Mouse (Mus musculus) MEL (cell line): ENCODE data around the gene Ano6. TPM values are rescaled to one million over a fixed set of nuclear protein-coding genes. Genes with fewer than 3 reads are reported as not detected.

Experiments used
- DNase-seq: peaks from one replicate; pipeline ENCODE4 v3.0.0; 2011; ENCODE audit warnings: low read depth, low spot score
- H3K27ac ChIP-seq: 2 replicates; pipeline ENCODE4 v1.5.1; 2012; ENCODE audit warnings: low read depth, mild to moderate bottlenecking, control low read depth, low read length, moderate library complexity; ENCODE audit not compliant: control insufficient read depth
- H3K27me3 ChIP-seq, 2 experiments: fragments of 150-350 bp in 1 of 2; sonication (generic) in 1 of 2; 2 replicates each; pipeline ENCODE4 v1.6.1; 2012; ENCODE audit warnings: low read length in 2 of 2, mild to moderate bottlenecking in 2 of 2, improper control_type of control experiment in 1 of 2, moderate library complexity in 1 of 2; ENCODE audit not compliant: insufficient read depth in 2 of 2, control insufficient read depth in 1 of 2
- H3K36me3 ChIP-seq, 2 experiments: 2 replicates each; pipeline ENCODE4 v1.6.1; 2012 to 2014; ENCODE audit warnings: low read length in 2 of 2, improper control_type of control experiment in 1 of 2, inconsistent platforms in 1 of 2, mild to moderate bottlenecking in 1 of 2; ENCODE audit not compliant: insufficient read depth in 2 of 2, control insufficient read depth in 1 of 2
- H3K4me1 ChIP-seq, 2 experiments: fragments of 150-350 bp in 1 of 2; sonication (generic) in 1 of 2; 2 replicates each; pipeline ENCODE4 v1.6.1; 2012; ENCODE audit warnings: low read length in 2 of 2, improper control_type of control experiment in 1 of 2, mild to moderate bottlenecking in 1 of 2; ENCODE audit not compliant: insufficient read depth in 2 of 2, control insufficient read depth in 1 of 2
- H3K4me3 ChIP-seq, 2 experiments: fragments of 150-350 bp in 1 of 2; sonication (generic) in 1 of 2; 2 replicates each; pipeline ENCODE4 v1.5.1; 2012; ENCODE audit warnings: low read depth in 2 of 2, low read length in 2 of 2, mild to moderate bottlenecking in 2 of 2, moderate library complexity in 2 of 2, control low read depth in 1 of 2, improper control_type of control experiment in 1 of 2; ENCODE audit not compliant: control insufficient read depth in 1 of 2, insufficient read depth in 1 of 2
- H3K79me2 ChIP-seq: 2 replicates; pipeline ENCODE4 v1.6.1; 2012; ENCODE audit warnings: mild to moderate bottlenecking, low read length, moderate library complexity; ENCODE audit not compliant: control insufficient read depth, poor library complexity, insufficient read depth
- H3K9ac ChIP-seq: 2 replicates; pipeline ENCODE4 v1.6.1; 2012; ENCODE audit warnings: low read depth, mild to moderate bottlenecking, control low read depth, low read length, moderate library complexity; ENCODE audit not compliant: control insufficient read depth, poor library complexity, severe bottlenecking
- H3K9me3 ChIP-seq: fragments of 150-350 bp; sonication (generic); replicated peaks from 2 replicates; pipeline ENCODE4 v1.6.1; 2012; ENCODE audit warnings: mild to moderate bottlenecking, low read length, improper control_type of control experiment, moderate library complexity; ENCODE audit not compliant: insufficient read depth
- CTCF ChIP-seq, 3 experiments: IDR thresholded peaks in 2 of 3; conservative IDR thresholded peaks in 1 of 3; 2 replicates each; pipeline ENCODE4 v1.5.1; 2011 to 2012; ENCODE audit warnings: low read length in 3 of 3, low read depth in 2 of 3, mild to moderate bottlenecking in 2 of 3, improper control_type of control experiment in 1 of 3, inconsistent platforms in 1 of 3, mixed read lengths in 1 of 3, moderate library complexity in 1 of 3; ENCODE audit not compliant: control insufficient read depth in 1 of 3, insufficient read depth in 1 of 3, poor library complexity in 1 of 3, severe bottlenecking in 1 of 3
- EP300 ChIP-seq, 2 experiments: IDR thresholded peaks; 2 replicates each; pipeline ENCODE4 v1.6.1; 2011; ENCODE audit warnings: improper control_type of control experiment in 2 of 2, low read length in 2 of 2, low read depth in 1 of 2, mild to moderate bottlenecking in 1 of 2
- ETS1 ChIP-seq: IDR thresholded peaks from 2 replicates; pipeline ENCODE4 v1.6.1; 2012; ENCODE audit warnings: low read depth, mild to moderate bottlenecking, inconsistent platforms, low read length, improper control_type of control experiment, moderate library complexity
- GATA1 ChIP-seq: IDR thresholded peaks from 2 replicates; pipeline ENCODE4 v1.6.1; 2011; ENCODE audit warnings: low read depth, low read length, improper control_type of control experiment
- HCFC1 ChIP-seq: IDR thresholded peaks from 2 replicates; pipeline ENCODE4 v1.6.1; 2012; ENCODE audit warnings: low read depth, mild to moderate bottlenecking, inconsistent platforms, low read length, improper control_type of control experiment, moderate library complexity
- MAX ChIP-seq: IDR thresholded peaks from 2 replicates; pipeline ENCODE4 v1.6.1; 2011; ENCODE audit warnings: low read length, improper control_type of control experiment
- MAZ ChIP-seq: IDR thresholded peaks from 2 replicates; pipeline ENCODE4 v1.6.1; 2012; ENCODE audit warnings: low read depth, mild to moderate bottlenecking, inconsistent platforms, low read length, improper control_type of control experiment
- MEF2A ChIP-seq: IDR thresholded peaks from 2 replicates; pipeline ENCODE4 v1.6.1; 2014; ENCODE audit warnings: low read depth, mild to moderate bottlenecking, inconsistent platforms, low read length, improper control_type of control experiment; ENCODE audit not compliant: poor library complexity, insufficient replicate concordance, severe bottlenecking; ENCODE audit errors: extremely low read depth
- MXI1 ChIP-seq: IDR thresholded peaks from 2 replicates; pipeline ENCODE4 v1.6.1; 2011; ENCODE audit warnings: mild to moderate bottlenecking, low read depth, low read length, improper control_type of control experiment
- MYB ChIP-seq: IDR thresholded peaks from 2 replicates; pipeline ENCODE4 v1.6.1; 2011; ENCODE audit warnings: mild to moderate bottlenecking, low read depth, low read length, improper control_type of control experiment
- NELFE ChIP-seq: IDR thresholded peaks from 2 replicates; pipeline ENCODE4 v1.6.1; 2011; ENCODE audit warnings: low read depth, low read length, improper control_type of control experiment
- RAD21 ChIP-seq: IDR thresholded peaks from 2 replicates; pipeline ENCODE4 v1.6.1; 2011; ENCODE audit warnings: mild to moderate bottlenecking, low read depth, low read length, improper control_type of control experiment
- RCOR1 ChIP-seq: IDR thresholded peaks from 2 replicates; pipeline ENCODE4 v1.6.1; 2012; ENCODE audit warnings: low read depth, mild to moderate bottlenecking, inconsistent platforms, low read length, improper control_type of control experiment
- TAL1 ChIP-seq: IDR thresholded peaks from 2 replicates; pipeline ENCODE4 v1.6.1; 2012; ENCODE audit warnings: mild to moderate bottlenecking, inconsistent platforms, low read length, moderate library complexity, mixed read lengths
- TBP ChIP-seq: IDR thresholded peaks from 2 replicates; pipeline ENCODE4 v1.8.0; 2011; ENCODE audit warnings: low read depth, low read length, improper control_type of control experiment
- TCF12 ChIP-seq: IDR thresholded peaks from 2 replicates; pipeline ENCODE4 v1.6.1; 2014; ENCODE audit warnings: low read depth, mild to moderate bottlenecking, inconsistent platforms, low read length, improper control_type of control experiment, moderate library complexity
- USF2 ChIP-seq, 2 experiments: IDR thresholded peaks; 2 replicates each; pipeline ENCODE4 v1.6.1; 2011 to 2012; ENCODE audit warnings: improper control_type of control experiment in 2 of 2, low read length in 2 of 2, borderline replicate concordance in 1 of 2, inconsistent platforms in 1 of 2, low read depth in 1 of 2, mild to moderate bottlenecking in 1 of 2; ENCODE audit not compliant: insufficient read depth in 1 of 2
- ZC3H11A ChIP-seq: IDR thresholded peaks from 2 replicates; pipeline ENCODE4 v1.6.1; 2012; ENCODE audit warnings: low read depth, mild to moderate bottlenecking, inconsistent platforms, low read length, improper control_type of control experiment
- ZKSCAN1 ChIP-seq: IDR thresholded peaks from 2 replicates; pipeline ENCODE4 v1.6.1; 2012; ENCODE audit warnings: low read depth, mild to moderate bottlenecking, inconsistent platforms, low read length, improper control_type of control experiment, moderate library complexity
- ZNF384 ChIP-seq: IDR thresholded peaks from 2 replicates; pipeline ENCODE4 v1.6.1; 2012; ENCODE audit warnings: low read depth, mild to moderate bottlenecking, inconsistent platforms, low read length, improper control_type of control experiment
- polyA plus RNA-seq, 2 experiments: library from polyadenylated mRNA; stranded (reverse) in 1 of 2; unstranded in 1 of 2; fragments of >175 nt in 1 of 2; fragments of >200 nt in 1 of 2; gene quantifications; 2 replicates each; pipeline versions ENCODE4 v1.2.1 to v1.2.4; 2012; ENCODE audit warnings: low replicate concordance in 2 of 2, low read depth in 1 of 2; ENCODE audit not compliant: insufficient read length in 2 of 2, insufficient read depth in 1 of 2, missing spikeins in 1 of 2
- total RNA-seq: library from RNA; depleted of rRNA; stranded (reverse); fragments of 300-350 nt; gene quantifications from 2 replicates; pipeline ENCODE4 v1.2.3, GENCODE M21; 2012

Ano6 gene
- total and polyA plus RNA-seq, 3 experiments, result 54.8 to 66.6 (median 61.4) TPM

GRCm38 (mm10) chr15:96011640-96012390 lies 221.2 kb downstream of the Ano6 start:
- Histone ChIP-seq H3K36me3 (no peaks in the 10 kb centered on the region), H3K4me3 (no peak overlapping the region), H3K9me3 (no peaks in the 10 kb centered on the region), H3K9ac (no peak overlapping the region), H3K4me1 (no peaks in the 10 kb centered on the region), H3K27me3 (no peaks in the 10 kb centered on the region), H3K27ac (no peak overlapping the region), H3K79me2 (no peaks in the 10 kb centered on the region)
- TF ChIP-seq MXI1, result no peak
- TF ChIP-seq HCFC1, result no peak
- no peak for TF ChIP-seq CTCF (IDR thresholded peaks at IDR 0.05 in 2 of 3, conservative IDR thresholded peaks at IDR 0.05 in 1 of 3; ENCODE audit: control insufficient read depth in 1 of 3, insufficient read depth in 1 of 3, low read depth in 2 of 3, low read length in 3 of 3, poor library complexity in 1 of 3, severe bottlenecking in 1 of 3)
- DNase-seq, result no peak

GRCm38 (mm10) chr15:96012391-96012775 lies 221.7 kb downstream of the Ano6 start:
- no peak overlapping the region for H3K9ac ChIP-seq
- no peaks in the 10 kb centered on the region for H3K79me2 ChIP-seq
- H3K27ac ChIP-seq, result no peak overlapping the region
- H3K27me3 ChIP-seq, result no peaks in the 10 kb centered on the region
- DNase-seq, result no peak
- no peak for TF ChIP-seq TAL1
- no peak for TF ChIP-seq CTCF (IDR thresholded peaks at IDR 0.05 in 2 of 3, conservative IDR thresholded peaks at IDR 0.05 in 1 of 3; ENCODE audit: control insufficient read depth in 1 of 3, insufficient read depth in 1 of 3, low read depth in 2 of 3, low read length in 3 of 3, poor library complexity in 1 of 3, severe bottlenecking in 1 of 3)
- no peak for TF ChIP-seq MAZ
- no peak for TF ChIP-seq ZNF384
- TF ChIP-seq GATA1, result no peak
- TF ChIP-seq EP300 (IDR thresholded peaks at IDR 0.05; ENCODE audit: low read depth in 1 of 2, low read length in 2 of 2), result no peak
- no peak for TF ChIP-seq MYB
- TF ChIP-seq MAX, result no peak
- TF ChIP-seq NELFE, result no peak
- no peak for TF ChIP-seq TCF12
- no peak for TF ChIP-seq ETS1
- TF ChIP-seq MXI1, result no peak
- TF ChIP-seq RCOR1, result no peak
- no peak for TF ChIP-seq RAD21
- TF ChIP-seq USF2 (IDR thresholded peaks at IDR 0.05; ENCODE audit: borderline replicate concordance in 1 of 2, insufficient read depth in 1 of 2, low read depth in 1 of 2, low read length in 2 of 2), result no peak
- no peak for TF ChIP-seq MEF2A
- TF ChIP-seq ZC3H11A, result no peak
- no peak for TF ChIP-seq ZKSCAN1
- no peak for TF ChIP-seq TBP
- H3K9me3 ChIP-seq, result no peaks in the 10 kb centered on the region
- H3K4me1 ChIP-seq, result no peaks in the 10 kb centered on the region
- no peaks in the 10 kb centered on the region for H3K36me3 ChIP-seq
- H3K4me3 ChIP-seq, result no peak overlapping the region
